Mouse (Mus musculus): ENCODE results near the gene Orai2.

GRCm38 (mm10) chr5:136167296-136167695 is 3.2 kb downstream of the Orai2 start:
- TF ChIP-seq CTCF (IDR thresholded peaks at IDR 0.05; ENCODE audit: low read depth) (no peak), EP300 (IDR thresholded peaks at IDR 0.05; ENCODE audit: low read depth) (no peak)
